Mouse (Mus musculus): ENCODE measurements around the gene Mau2. TPM values are rescaled to one million over a fixed set of nuclear protein-coding genes. Genes with fewer than 3 reads are reported as not detected.
"Not testable (repeated sequence)": the region's sequence is repeated elsewhere in the genome, so short reads cannot be mapped to it uniquely, and the experiment has no call there.

The Mau2 gene
- total and polyA plus RNA-seq, 2 experiments from 2014 or later: 56.6 to 130 TPM

GRCm38 (mm10) chr8:70072441-70073069 is 30.0 kb upstream of the Mau2 start, which contains the start of gene Tm6sf2:
Gene Tm6sf2 (plus strand): TSS chr8:70072924.
- Histone ChIP-seq H3K9ac (replicated peaks; ENCODE audit: low read length, poor library complexity, severe bottlenecking) (no peak within 1 kb of the TSS), H3K27ac (ENCODE audit: low read depth, low read length) (no peak within 1 kb of the TSS), H3K9me3 (ENCODE audit: low read length) (no peaks in the 10 kb centered on the region), H3K4me3 (ENCODE audit: low read depth, low read length) (no peak within 1 kb of the TSS), H3K4me2 (ENCODE audit: low read depth, low read length, poor library complexity, severe bottlenecking) (peak within 1 kb of the TSS; percentile 20; the same call in 1 of the 2 replicates), H3K4me1 (ENCODE audit: insufficient read depth, low read length) (no peaks in the 10 kb centered on the region), H3K27me3 (ENCODE audit: insufficient read depth, low read length) (no peaks in the 10 kb centered on the region), H3K36me3 (ENCODE audit: insufficient read depth, low read length) (peaks cover 44% of the 10 kb centered on the region)
- WGBS: 15% methylated on average over 21 of the region's 27 CpGs
- DNase-seq (ENCODE audit: low spot score): peak; percentile 40
- no peak for TF ChIP-seq CTCF (IDR thresholded peaks at IDR 0.05)
- ATAC-seq (ENCODE audit: low FRiP score): peak; percentile 55

- Histone ChIP-seq H3K4me2 (ENCODE audit: low read depth, low read length, poor library complexity, severe bottlenecking) (no peak overlapping the region), H3K4me1 (ENCODE audit: insufficient read depth, low read length) (no peaks in the 10 kb centered on the region), H3K4me3 (ENCODE audit: low read depth, low read length) (no peak overlapping the region), H3K27me3 (ENCODE audit: insufficient read depth, low read length) (no peaks in the 10 kb centered on the region), H3K9ac (replicated peaks; ENCODE audit: low read length, poor library complexity, severe bottlenecking) (no peak overlapping the region), H3K9me3 (ENCODE audit: low read length) (no peaks in the 10 kb centered on the region), H3K36me3 (ENCODE audit: insufficient read depth, low read length) (peaks cover 48% of the 10 kb centered on the region), H3K27ac (ENCODE audit: low read depth, low read length) (no peak overlapping the region)
- no peak for ATAC-seq (ENCODE audit: low FRiP score)
- TF ChIP-seq CTCF (IDR thresholded peaks at IDR 0.05): no peak
- WGBS: 84% methylated on average over 2 of the region's 2 CpGs
- no peak for DNase-seq (ENCODE audit: low spot score)
Observed at GRCm38 (mm10) chr8:70071836-70072440, 29.4 kb upstream of the Mau2 start.

- Histone ChIP-seq H3K36me3 (ENCODE audit: insufficient read depth, low read length) (peaks cover 73% of the 10 kb centered on the region), H3K27me3 (ENCODE audit: insufficient read depth, low read length) (no peaks in the 10 kb centered on the region), H3K4me2 (ENCODE audit: low read depth, low read length, poor library complexity, severe bottlenecking) (no peak overlapping the region), H3K9ac (replicated peaks; ENCODE audit: low read length, poor library complexity, severe bottlenecking) (no peak overlapping the region; the same call in 1 of the 2 replicates), H3K4me1 (ENCODE audit: insufficient read depth, low read length) (no peaks in the 10 kb centered on the region), H3K4me3 (ENCODE audit: low read depth, low read length) (no peak overlapping the region), H3K27ac (ENCODE audit: low read depth, low read length) (no peak overlapping the region), H3K9me3 (ENCODE audit: low read length) (no peaks in the 10 kb centered on the region)
- no peak for TF ChIP-seq CTCF (IDR thresholded peaks at IDR 0.05)
- DNase-seq (ENCODE audit: low spot score) (no peak), ATAC-seq (ENCODE audit: low FRiP score) (no peak)
- 44% methylated on average over 1 of the region's 1 CpGs for WGBS
Observed at GRCm38 (mm10) chr8:70057721-70058120, 15.2 kb upstream of the Mau2 start.

GRCm38 (mm10) chr8:70050434-70050833 is 7.9 kb upstream of the Mau2 start:
- ATAC-seq (ENCODE audit: low FRiP score); H3K9me3 ChIP-seq (ENCODE audit: low read length); H3K27me3 ChIP-seq (ENCODE audit: insufficient read depth, low read length); H3K4me2 ChIP-seq (ENCODE audit: low read depth, low read length, poor library complexity, severe bottlenecking); DNase-seq (ENCODE audit: low spot score); H3K9ac ChIP-seq (replicated peaks; ENCODE audit: low read length, poor library complexity, severe bottlenecking); H3K27ac ChIP-seq (ENCODE audit: low read depth, low read length); H3K4me1 ChIP-seq (ENCODE audit: insufficient read depth, low read length); H3K4me3 ChIP-seq (ENCODE audit: low read depth, low read length): not testable (repeated sequence)
- peaks cover 41% of the 10 kb centered on the region for H3K36me3 ChIP-seq (ENCODE audit: insufficient read depth, low read length)
- peak; percentile 21 for TF ChIP-seq CTCF (IDR thresholded peaks at IDR 0.05)
- WGBS: 92% methylated on average over 5 of the region's 5 CpGs

- H3K27me3 ChIP-seq (ENCODE audit: insufficient read depth, low read length): no peaks in the 10 kb centered on the region
- DNase-seq (ENCODE audit: low spot score) (no peak), ATAC-seq (ENCODE audit: low FRiP score) (no peak)
- H3K4me3 ChIP-seq (ENCODE audit: low read depth, low read length): no peak overlapping the region
- no peak overlapping the region for H3K27ac ChIP-seq (ENCODE audit: low read depth, low read length)
- H3K4me2 ChIP-seq (ENCODE audit: low read depth, low read length, poor library complexity, severe bottlenecking): no peak overlapping the region
- H3K4me1 ChIP-seq (ENCODE audit: insufficient read depth, low read length): no peaks in the 10 kb centered on the region
- no peak for TF ChIP-seq CTCF (IDR thresholded peaks at IDR 0.05)
- no peak overlapping the region for H3K9ac ChIP-seq (replicated peaks; ENCODE audit: low read length, poor library complexity, severe bottlenecking)
- H3K9me3 ChIP-seq (ENCODE audit: low read length): no peaks in the 10 kb centered on the region
- peaks cover 33% of the 10 kb centered on the region for H3K36me3 ChIP-seq (ENCODE audit: insufficient read depth, low read length)
Observed at GRCm38 (mm10) chr8:70049662-70050061, 7.1 kb upstream of the Mau2 start.

GRCm38 (mm10) chr8:70043996-70044395 is 1.5 kb upstream of the Mau2 start:
- ATAC-seq (ENCODE audit: low FRiP score) (no peak), DNase-seq (ENCODE audit: low spot score) (no peak)
- Histone ChIP-seq H3K4me1 (ENCODE audit: insufficient read depth, low read length) (peaks cover 16% of the 10 kb centered on the region; the same call in 1 of the 2 replicates), H3K27ac (ENCODE audit: low read depth, low read length) (no peak overlapping the region), H3K4me2 (ENCODE audit: low read depth, low read length, poor library complexity, severe bottlenecking) (peak overlapping the region; percentile 77), H3K4me3 (ENCODE audit: low read depth, low read length) (peak overlapping the region; percentile 98; the same call in 1 of the 2 replicates), H3K9ac (replicated peaks; ENCODE audit: low read length, poor library complexity, severe bottlenecking) (peak overlapping the region; percentile 99; the same call in 1 of the 2 replicates), H3K9me3 (ENCODE audit: low read length) (no peaks in the 10 kb centered on the region), H3K27me3 (ENCODE audit: insufficient read depth, low read length) (no peaks in the 10 kb centered on the region), H3K36me3 (ENCODE audit: insufficient read depth, low read length) (peaks cover 3% of the 10 kb centered on the region; the same call in 1 of the 2 replicates)
- no peak for TF ChIP-seq CTCF (IDR thresholded peaks at IDR 0.05)
- 89% methylated on average over 5 of the region's 5 CpGs for WGBS

Measured in midbrain, postnatal 0 days (tissue).